Mouse (Mus musculus) left cerebral cortex, postnatal 4 days (tissue): ENCODE results near the gene Kctd14. TPM values are rescaled to one million over a fixed set of nuclear protein-coding genes. Genes with fewer than 3 reads are reported as not detected.

Experiments used
- DNase-seq: peaks from one replicate; pipeline ENCODE4 v3.0.0-alpha.2; 2022
- intact Hi-C: fragments of 180-260 bp; cut with DNase I; formaldehyde crosslinking; loops from one replicate; pipeline ENCODE4 v1.15.1; 2025
- total RNA-seq, 2 experiments: library from RNA; stranded (reverse); gene quantifications; 2 replicates each; pipeline ENCODE4 v1.2.3; 2021

Gene Kctd14
- total RNA-seq, 2 experiments from 2014 or later, result 0.93 to 1.1 TPM

GRCm38 (mm10) chr7:97434517-97434916, 16.6 kb upstream of the Kctd14 start:
- DNase-seq, result no peak
- intact Hi-C loops, result no loop called here

GRCm38 (mm10) chr7:97438986-97439385, 12.1 kb upstream of the Kctd14 start:
- DNase-seq, result no peak
- intact Hi-C loops, result no loop called here

GRCm38 (mm10) chr7:97446171-97446925, 4.8 kb upstream of the Kctd14 start:
- peak; percentile 99 for DNase-seq
- intact Hi-C loops, result no loop called here

GRCm38 (mm10) chr7:97447050-97447531, 4.0 kb upstream of the Kctd14 start:
- intact Hi-C loops, result no loop called here
- peak; percentile 23 for DNase-seq

- DNase-seq, result no peak
- intact Hi-C loops, result no loop called here
These were observed 1.1 kb downstream of the Kctd14 start for GRCm38 (mm10) chr7:97452196-97452595.

- DNase-seq, result no peak
- intact Hi-C loops, result no loop called here
These were observed 2.2 kb downstream of the Kctd14 start for GRCm38 (mm10) chr7:97453141-97453921.

- intact Hi-C loops, result no loop called here
- no peak for DNase-seq
These were observed 3.7 kb downstream of the Kctd14 start for GRCm38 (mm10) chr7:97454795-97455194.

- intact Hi-C loops, result no loop called here
These were observed 4.5 kb downstream of the Kctd14 start for GRCm38 (mm10) chr7:97455577-97455976.

GRCm38 (mm10) chr7:97473001-97473400, 21.9 kb downstream of the Kctd14 start:
- DNase-seq, result no peak
- intact Hi-C loops, result no loop called here

More at GRCm38 (mm10) chr7:97455577-97455976, 4.5 kb downstream of the Kctd14 start:
- no peak for DNase-seq

GRCm38 (mm10) chr7:97479349-97479748, 28.2 kb downstream of the Kctd14 start:
- intact Hi-C loops, result no loop called here

GRCm38 (mm10) chr7:97480290-97480689, 29.2 kb downstream of the Kctd14 start:
- intact Hi-C loops, result no loop called here

More at GRCm38 (mm10) chr7:97479349-97479748, 28.2 kb downstream of the Kctd14 start:
- DNase-seq, result no peak

GRCm38 (mm10) chr7:97480821-97481339, 29.8 kb downstream of the Kctd14 start, which contains the start of gene Ints4:
TSS of gene Ints4 (plus strand) at chr7:97480956.
- DNase-seq, result peak; percentile 91
- intact Hi-C loops, result no loop called here

More at GRCm38 (mm10) chr7:97480290-97480689, 29.2 kb downstream of the Kctd14 start:
- no peak for DNase-seq

GRCm38 (mm10) chr7:97483378-97483777, 32.3 kb downstream of the Kctd14 start:
- intact Hi-C loops, result no loop called here

GRCm38 (mm10) chr7:97491157-97491556, 40.0 kb downstream of the Kctd14 start:
- intact Hi-C loops, result no loop called here
- no peak for DNase-seq

More at GRCm38 (mm10) chr7:97483378-97483777, 32.3 kb downstream of the Kctd14 start:
- DNase-seq, result no peak

GRCm38 (mm10) chr7:97492420-97492819, 41.3 kb downstream of the Kctd14 start:
- intact Hi-C loops, result no loop called here
- DNase-seq, result no peak

GRCm38 (mm10) chr7:97495052-97495451, 43.9 kb downstream of the Kctd14 start:
- intact Hi-C loops, result no loop called here

GRCm38 (mm10) chr7:97500555-97501209, 49.6 kb downstream of the Kctd14 start:
- intact Hi-C loops, result loop anchor here (10.0 kb wide), 1 partner anchor 74 kb away; the partner anchor contains the start of genes Aamdc and Rsf1

More at GRCm38 (mm10) chr7:97495052-97495451, 43.9 kb downstream of the Kctd14 start:
- no peak for DNase-seq

More at GRCm38 (mm10) chr7:97500555-97501209, 49.6 kb downstream of the Kctd14 start:
- peak; percentile 30 for DNase-seq
